Mouse (Mus musculus): ENCODE data around the gene Nr2c2ap. TPM values are rescaled to one million over a fixed set of nuclear protein-coding genes. Genes with fewer than 3 reads are reported as not detected.

The Nr2c2ap gene
- total RNA-seq, 4 experiments from 2014 or later, result 24.5 to 26.7 (median 25.1) TPM

DNA sequence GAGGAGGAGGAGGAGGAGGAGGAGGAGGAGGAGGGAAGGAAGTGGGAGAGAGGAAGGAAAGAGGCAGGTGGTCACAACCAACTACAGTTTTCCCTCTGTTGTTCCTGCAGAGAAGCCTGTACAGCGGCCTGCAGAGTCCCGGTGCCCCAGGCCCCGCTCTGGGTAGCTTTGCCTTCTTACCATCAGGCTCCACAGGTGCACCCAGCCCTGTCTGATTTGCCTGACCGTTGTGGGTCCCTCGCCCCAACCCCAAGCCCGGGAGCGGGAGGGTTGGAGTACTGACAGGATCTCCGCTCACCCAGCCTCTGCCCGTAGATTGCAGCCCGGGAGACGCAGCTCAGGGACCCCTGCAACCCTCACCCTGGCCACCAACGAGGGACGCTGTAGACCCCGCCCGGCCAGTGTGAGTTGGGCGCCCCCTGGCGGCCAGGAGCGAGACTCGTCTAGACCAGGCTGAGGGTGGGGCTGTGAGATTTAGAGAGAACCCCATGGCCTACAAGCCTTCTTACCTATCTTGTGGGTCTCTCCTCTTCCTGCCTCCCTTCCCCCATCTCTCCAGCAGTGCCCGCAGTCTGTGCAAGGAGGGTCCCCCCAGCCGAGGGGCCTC, 35.5 kb downstream of the Nr2c2ap start:
- no peak for DNase-seq

DNA sequence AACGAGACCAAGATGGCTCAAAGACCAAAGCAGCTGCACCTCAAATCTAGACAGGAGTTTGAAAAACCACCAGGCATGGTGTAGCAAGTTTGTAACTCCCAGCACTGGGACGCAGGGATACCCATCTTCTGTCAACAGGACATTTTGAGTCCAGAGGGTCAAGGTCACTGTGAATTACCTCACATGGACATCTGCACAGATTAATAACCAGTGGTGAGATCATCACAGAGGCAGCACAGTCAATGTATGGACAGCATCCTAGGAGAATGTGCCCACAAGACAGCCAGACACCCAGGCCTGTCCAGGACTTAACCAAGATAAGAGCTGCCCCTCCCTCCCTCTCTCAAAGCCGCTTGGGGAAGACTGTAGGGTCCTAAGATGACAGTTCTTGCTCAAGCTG, 39.0 kb downstream of the Nr2c2ap start:
- no peak for DNase-seq

GRCm38 (mm10) chr8:70170748-70171147, 39.6 kb downstream of the Nr2c2ap start:
- DNase-seq, result no peak

GRCm38 (mm10) chr8:70171240-70171639, 40.1 kb downstream of the Nr2c2ap start:
- DNase-seq, result no peak

- peak; percentile 93 for DNase-seq
Observed at GRCm38 (mm10) chr8:70172043-70172681, 41.0 kb downstream of the Nr2c2ap start, which contains the start of gene Tmem161a. Tmem161a (plus strand) TSS chr8:70172356.

DNA sequence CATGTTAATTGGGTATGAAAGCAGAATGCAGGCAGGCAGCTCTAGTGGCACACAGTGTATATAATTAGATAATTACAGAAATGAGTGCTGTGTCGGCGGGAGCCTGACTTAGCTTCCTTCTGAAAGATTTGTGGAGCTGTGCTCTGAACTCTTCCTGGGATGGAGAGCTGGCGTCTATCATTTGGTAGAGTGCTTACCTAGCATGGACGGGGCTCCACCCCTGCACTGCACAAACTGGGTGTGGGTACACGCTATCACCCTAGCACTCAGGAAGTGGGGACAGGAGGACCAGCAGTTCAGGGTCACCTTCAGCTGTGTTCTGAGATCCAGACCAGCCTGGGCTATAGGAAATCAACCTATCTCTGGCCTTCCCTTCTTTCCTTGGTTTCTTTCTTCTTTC, 42.2 kb downstream of the Nr2c2ap start:
- DNase-seq, result no peak

- no peak for DNase-seq
Observed at GRCm38 (mm10) chr8:70174079-70174478, 42.9 kb downstream of the Nr2c2ap start.

GRCm38 (mm10) chr8:70178231-70178630, 47.1 kb downstream of the Nr2c2ap start:
- no peak for DNase-seq

DNA sequence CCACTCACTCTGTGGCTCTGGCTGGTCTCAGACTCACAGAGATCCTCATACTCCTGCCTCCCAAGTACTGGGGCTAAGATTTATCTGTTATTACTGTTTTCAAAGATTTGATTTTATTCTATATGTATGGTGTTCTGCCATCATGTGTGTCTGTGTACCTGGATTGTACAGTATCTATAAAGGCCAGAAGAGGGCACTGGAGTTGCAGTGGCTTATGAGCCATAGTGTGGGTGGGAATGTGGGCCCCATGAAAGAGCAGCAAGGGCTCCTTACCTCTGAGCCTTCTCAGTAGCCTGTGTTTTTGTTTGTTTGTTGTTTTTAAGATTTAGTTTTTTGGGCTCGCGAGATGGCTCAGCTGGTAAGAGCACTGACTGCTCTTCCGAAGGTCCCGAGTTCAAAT, 47.9 kb downstream of the Nr2c2ap start:
- DNase-seq, result no peak

DNA sequence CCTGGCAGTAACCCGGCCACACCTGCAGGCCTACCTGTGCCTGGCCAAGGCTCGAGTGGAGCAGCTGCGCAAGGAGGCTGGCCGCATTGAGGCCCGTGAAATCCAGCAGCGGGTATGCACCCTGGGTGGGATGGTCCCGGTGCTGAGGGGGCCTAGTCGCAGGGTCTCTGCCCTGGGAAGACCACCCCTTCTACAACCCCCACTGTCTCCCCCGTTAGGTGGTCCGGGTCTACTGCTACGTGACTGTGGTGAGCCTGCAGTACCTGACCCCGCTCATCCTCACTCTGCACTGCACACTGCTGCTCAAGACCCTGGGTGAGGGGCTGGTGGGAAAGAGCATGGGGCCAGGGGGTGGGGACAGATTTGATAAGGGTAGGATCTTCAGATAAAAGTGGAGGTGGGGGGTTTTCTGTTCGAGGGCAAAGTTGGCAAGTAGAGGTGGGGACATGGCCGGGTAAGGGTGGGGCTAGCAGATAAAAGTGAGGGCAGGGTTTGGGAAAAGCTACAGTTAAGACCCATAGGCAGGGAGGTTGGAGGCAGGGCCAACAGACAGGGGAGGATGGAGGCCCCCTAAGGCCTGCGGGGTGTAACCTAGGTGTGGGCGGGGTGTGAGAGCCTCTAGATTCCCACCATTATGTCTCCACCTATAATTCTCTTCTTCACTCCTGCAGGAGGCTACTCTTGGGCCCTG, 50.2 kb downstream of the Nr2c2ap start:
- no peak for DNase-seq

DNA sequence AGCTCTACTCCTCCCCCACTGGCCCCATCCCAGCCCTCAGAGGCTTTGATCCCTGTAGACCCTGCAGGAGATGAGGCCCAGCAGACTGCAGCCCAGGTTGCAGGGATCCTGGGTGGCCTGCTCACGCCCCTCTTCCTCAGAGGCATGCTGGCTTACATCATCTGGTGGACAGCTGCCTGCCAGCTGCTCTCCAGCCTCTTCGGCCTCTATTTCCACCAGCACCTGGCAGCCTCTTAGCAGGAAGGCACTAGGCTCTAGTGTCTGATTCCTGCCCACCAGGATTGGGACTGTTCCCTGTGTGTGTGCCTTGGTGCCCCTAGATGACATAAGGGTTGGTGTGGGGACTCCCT, 50.7 kb downstream of the Nr2c2ap start:
- DNase-seq, result no peak

DNA sequence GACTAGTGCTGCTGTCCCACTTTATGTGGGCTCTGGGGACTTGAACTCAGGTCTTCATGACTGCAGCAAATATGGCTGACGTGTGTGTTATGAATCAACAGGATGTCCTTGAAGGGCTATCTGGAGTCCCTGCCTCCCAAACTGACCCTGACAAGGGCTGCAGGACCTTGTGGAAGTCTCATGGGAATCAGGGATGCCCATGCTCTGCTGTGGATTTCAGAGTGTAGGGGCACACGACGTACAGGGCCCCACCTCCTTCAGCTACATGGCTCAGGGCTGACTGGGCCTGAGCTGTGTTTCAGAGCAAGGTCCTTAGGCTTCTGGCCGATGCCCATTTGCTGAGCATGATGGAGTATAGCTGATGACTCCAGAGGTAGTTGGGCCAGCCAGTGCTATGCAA, 52.1 kb downstream of the Nr2c2ap start:
- DNase-seq, result peak; percentile 35

Small RNAs within 50 kb of the gene (microRNA-seq; reads per million reads assigned to microRNA genes)
- 0 reads per million in 2 experiments for gene Mir7066

Other genes with a start within 250 kb of the Nr2c2ap start
- gene Cilp2, start 243.6 kb upstream of the Nr2c2ap start, total RNA-seq (2022), result under 1 TPM in 2 of 4 experiments, not detected in 2; 0.06 to 0.08 TPM
- under 1 TPM; 0.34 to 0.59 (median 0.38) TPM for gene Tssk6, start 229.1 kb upstream of the Nr2c2ap start, total RNA-seq (2022)
- gene Ndufa13, start 228.8 kb upstream of the Nr2c2ap start, total RNA-seq (2022), result 100 to 1,000 TPM; 102 to 174 (median 123) TPM
- gene Yjefn3, start 228.6 kb upstream of the Nr2c2ap start, total RNA-seq (2022), result 1 to 10 TPM in 1 of 4 experiments, under 1 TPM in 1, not detected in 2; 0.38 to 1.3 TPM
- gene Gatad2a, start 134.9 kb upstream of the Nr2c2ap start, total RNA-seq (2022), result 100 to 1,000 TPM in 3 of 4 experiments, 10 to 100 TPM in 1; 99.1 to 124 (median 106) TPM
- gene Mau2, start 88.6 kb upstream of the Nr2c2ap start, total RNA-seq (2022), result 10 to 100 TPM; 58.7 to 77.4 (median 63.3) TPM
- gene Sugp1, start 88.5 kb upstream of the Nr2c2ap start, total RNA-seq (2022), result 10 to 100 TPM; 31.6 to 53.3 (median 39.2) TPM
- 1 to 10 TPM in 2 of 4 experiments, under 1 TPM in 2; 0.17 to 1.2 (median 0.85) TPM for gene Tm6sf2, start 58.4 kb upstream of the Nr2c2ap start, total RNA-seq (2022)
- 1 to 10 TPM in 2 of 4 experiments, under 1 TPM in 2; 0.21 to 1.9 (median 0.92) TPM for gene Hapln4, start 47.9 kb upstream of the Nr2c2ap start, total RNA-seq (2022)
- gene Ncan, start 10.5 kb upstream of the Nr2c2ap start, total RNA-seq (2022), result 1 to 10 TPM in 1 of 4 experiments, under 1 TPM in 3; 0.20 to 1.5 (median 0.36) TPM
- gene Rfxank, start 7.8 kb downstream of the Nr2c2ap start, total RNA-seq (2022), result 10 to 100 TPM; 15.9 to 24.7 (median 21.9) TPM
- gene Borcs8, start 8.2 kb downstream of the Nr2c2ap start, total RNA-seq (2022), result 10 to 100 TPM; 49.9 to 65.3 (median 59.3) TPM
- gene Mef2b, start 8.4 kb downstream of the Nr2c2ap start, total RNA-seq (2022), result 1 to 10 TPM in 2 of 4 experiments, under 1 TPM in 2; 0.70 to 1.4 (median 0.99) TPM
- 10 to 100 TPM; 70.3 to 95.5 (median 90.6) TPM for gene Tmem161a, start 41.0 kb downstream of the Nr2c2ap start, total RNA-seq (2022)
- gene Slc25a42, start 81.0 kb downstream of the Nr2c2ap start, total RNA-seq (2022), result 10 to 100 TPM; 41.0 to 54.2 (median 43.1) TPM
- 10 to 100 TPM; 34.6 to 65.6 (median 46.1) TPM for gene Sugp2, start 102.9 kb downstream of the Nr2c2ap start, total RNA-seq (2022)
- gene Armc6, start 103.1 kb downstream of the Nr2c2ap start, total RNA-seq (2022), result 10 to 100 TPM; 13.3 to 19.3 (median 16.0) TPM
- gene Homer3, start 151.5 kb downstream of the Nr2c2ap start, total RNA-seq (2022), result 10 to 100 TPM; 18.7 to 38.9 (median 29.2) TPM
- gene Ddx49, start 171.2 kb downstream of the Nr2c2ap start, total RNA-seq (2022), result 10 to 100 TPM; 74.5 to 93.4 (median 86.3) TPM
- gene Cope, start 171.2 kb downstream of the Nr2c2ap start, total RNA-seq (2022), result 100 to 1,000 TPM; 190 to 236 (median 226) TPM
- 1 to 10 TPM; 2.8 to 5.3 (median 4.1) TPM for gene Cers1, start 184.4 kb downstream of the Nr2c2ap start, total RNA-seq (2022)
- gene Gdf1, start 198.5 kb downstream of the Nr2c2ap start, total RNA-seq (2022), result 1 to 10 TPM in 2 of 4 experiments, under 1 TPM in 2; 0.70 to 1.6 (median 1.1) TPM
- gene Upf1, start 221.9 kb downstream of the Nr2c2ap start, total RNA-seq (2022), result 10 to 100 TPM; 64.2 to 82.6 (median 76.1) TPM
- gene Comp, start 242.2 kb downstream of the Nr2c2ap start, total RNA-seq (2022), result under 1 TPM in 3 of 4 experiments, not detected in 1; 0.17 to 0.61 (median 0.27) TPM